In genomic region chr13:119661420-119661819, GRCm38 (mm10) we compare ENCODE assay signal across 13 mouse cellular contexts. TPM values are rescaled to one million over a fixed set of nuclear protein-coding genes. Genes with fewer than 3 reads are reported as not detected.
DNase-seq lines count a peak whose midpoint lies in the region; ATAC-seq and TF ChIP-seq lines count a peak whose summit lies in the region.
"Not testable (repeated sequence)": the region's sequence is repeated elsewhere in the genome, so short reads cannot be mapped to it uniquely, and the experiment has no call there.
"Had no signal": no experiment of that assay in that cellular context is flagged by ENCODE, and none has a peak within 500 bp of the region (broad histone marks: within the 10 kb centered on the region; RNA-seq: fewer than 3 reads in every experiment).

No protein-coding gene starts in this region.

- not testable (repeated sequence) for TF ChIP-seq EP300 in stomach, postnatal 0 days (optimal IDR thresholded peaks at IDR 0.05)

- not testable (repeated sequence) for H3K9me3 ChIP-seq in liver, embryonic 13.5 days (replicated peaks); stomach, postnatal 0 days (ENCODE audit: control insufficient read depth, low read length)

- DNase-seq in adrenal gland, postnatal 10 days = peak; percentile 41
- DNase-seq in cerebellum, postnatal 25 days = peak; percentile 23 to 42
- DNase-seq in gastrocnemius, postnatal 10 days = peak; percentile 8
- peak; percentile 59 for DNase-seq in kidney, adult 2 months
- DNase-seq in kidney, postnatal 4 days = peak; percentile 44 to 66
- DNase-seq in liver, embryonic 13.5 days = peak; percentile 7
- peak; percentile 29 to 41 for DNase-seq in lung, postnatal 4 days
- not testable (repeated sequence) for DNase-seq in stomach, postnatal 0 days (ENCODE audit: low spot score)

- H3K27ac ChIP-seq in kidney, adult 2 months (ENCODE audit: insufficient read depth, low read depth, low read length); liver, embryonic 13.5 days; stomach, postnatal 0 days (replicated peaks): not testable (repeated sequence)

- H3K27me3 ChIP-seq in kidney, adult 2 months (replicated peaks; ENCODE audit: control insufficient read depth, insufficient read depth, low read length); liver, embryonic 13.5 days; stomach, postnatal 0 days (ENCODE audit: control insufficient read depth, insufficient read depth, low read length): not testable (repeated sequence)

- H3K4me2 ChIP-seq in liver, embryonic 13.5 days; stomach, postnatal 0 days (replicated peaks; ENCODE audit: low read depth): not testable (repeated sequence)

- not testable (repeated sequence) for H3K9ac ChIP-seq in liver, embryonic 13.5 days; stomach, postnatal 0 days (ENCODE audit: low read length)

- not testable (repeated sequence) for TF ChIP-seq CTCF in kidney, adult 2 months (conservative IDR thresholded peaks at IDR 0.05; ENCODE audit: insufficient read depth, insufficient read length, low read depth, low read length)
- TF ChIP-seq CTCF in stomach, postnatal 0 days (IDR thresholded peaks at IDR 0.05; ENCODE audit: low read depth) = peak; percentile 42

- not testable (repeated sequence) for TF ChIP-seq POLR2A in kidney, adult 2 months (IDR thresholded peaks at IDR 0.05; ENCODE audit: low read depth, low read length)

- H3K4me1 ChIP-seq in kidney, adult 2 months (ENCODE audit: control insufficient read depth, insufficient read depth, low read length); liver, embryonic 13.5 days (replicated peaks); stomach, postnatal 0 days (replicated peaks; ENCODE audit: control insufficient read depth, insufficient read depth): not testable (repeated sequence)

- H3K4me3 ChIP-seq in kidney, adult 2 months (ENCODE audit: insufficient read depth, low read depth, low read length); liver, embryonic 13.5 days (replicated peaks); stomach, postnatal 0 days (ENCODE audit: low read depth, low read length): not testable (repeated sequence)

- not testable (repeated sequence) for ATAC-seq in liver, embryonic 13.5 days (ENCODE audit: low read depth)
- 0 out of 2 replicates have a peak, but pooled peaks have one; percentile 24 for ATAC-seq in stomach, postnatal 0 days (ENCODE audit: low FRiP score, low TSS enrichment)

- not testable (repeated sequence) for H3K36me3 ChIP-seq in kidney, adult 2 months (ENCODE audit: control insufficient read depth, insufficient read depth, low read length); liver, embryonic 13.5 days; stomach, postnatal 0 days (ENCODE audit: control insufficient read depth, insufficient read depth, low read length)

- 57% methylated on average over 5 of the region's 9 CpGs for WGBS in kidney, adult 2 months
- WGBS in liver, embryonic 13.5 days (ENCODE audit: insufficient replicate concordance) = 65% methylated on average over 6 of the region's 9 CpGs
- 56% methylated on average over 3 of the region's 9 CpGs for WGBS in stomach, postnatal 0 days

RNA-seq across cellular contexts. Expression of gene Hmgcs1, which starts 28.8 kb away (rescaled TPM):
- 100 to 1,000 TPM; 219 to 270 TPM for total RNA-seq in adrenal gland, postnatal 10 days (2021)
- 10 to 100 TPM; 52.4 to 57.1 TPM for total RNA-seq in gastrocnemius, postnatal 10 days (2021)
- 67.5 and 86.3 TPM in 2 replicates for polyA plus RNA-seq in kidney, adult 2 months (2012; rRNA removed)
- 101 and 140 TPM in 2 replicates for polyA plus RNA-seq in liver, embryonic 13.5 days (2015; fragmentation: Nextera tagmentation; extraction: Ambion mirVana)
- polyA plus RNA-seq in stomach, postnatal 0 days (2015; fragmentation: Nextera tagmentation; extraction: Ambion mirVana) = 131 and 140 TPM in 2 replicates

RNA-seq across cellular contexts. Expression of gene Ccl28, which starts 37.8 kb away (rescaled TPM):
- under 1 TPM; 0.27 to 0.61 TPM for total RNA-seq in adrenal gland, postnatal 10 days (2021)
- under 1 TPM; 0.19 to 0.23 TPM for total RNA-seq in gastrocnemius, postnatal 10 days (2021)
- polyA plus RNA-seq in kidney, adult 2 months (2012; rRNA removed) = 2.3 and 3.2 TPM in 2 replicates
- not detected in 2 replicates for polyA plus RNA-seq in liver, embryonic 13.5 days (2015; fragmentation: Nextera tagmentation; extraction: Ambion mirVana)
- 0.10 and 0.31 TPM in 2 replicates for polyA plus RNA-seq in stomach, postnatal 0 days (2015; fragmentation: Nextera tagmentation; extraction: Ambion mirVana)
- total RNA-seq: granulocyte monocyte progenitor cell, adult 5-6 weeks had no signal
- polyA plus RNA-seq: heart, embryonic 14.5 days; liver, embryonic 12.5 days; macrophage; myocyte had no signal
